Mouse (Mus musculus) intestine, embryonic 15.5 days (tissue): ENCODE data around the gene Zdhhc16. TPM values are rescaled to one million over a fixed set of nuclear protein-coding genes. Genes with fewer than 3 reads are reported as not detected.
A peak's percentile ranks its signal among the peaks of the same experiment; 100 is the strongest.

Experiments used
- ATAC-seq: fragments of 200-750 bp; cut with Nextera tagmentation; 2 replicates; pipeline ENCODE4 v1.8.0; 2017; ENCODE audit warnings: moderate TSS enrichment, moderate library complexity
- H3K27ac ChIP-seq: fragments of 300-500 bp; sonication (generic); 2 replicates; pipeline ENCODE4 v1.5.1; 2015; ENCODE audit warnings: mild to moderate bottlenecking, inconsistent platforms
- H3K27me3 ChIP-seq: fragments of 300-500 bp; sonication (generic); replicated peaks from 2 replicates; pipeline ENCODE4 v1.6.1; 2015; ENCODE audit warnings: inconsistent platforms
- H3K36me3 ChIP-seq: fragments of 300-500 bp; sonication (generic); 2 replicates; pipeline ENCODE4 v1.6.1; 2015; ENCODE audit warnings: inconsistent platforms
- H3K4me1 ChIP-seq: fragments of 300-500 bp; sonication (generic); replicated peaks from 2 replicates; pipeline ENCODE4 v1.6.1; 2015; ENCODE audit warnings: inconsistent platforms
- H3K4me2 ChIP-seq: fragments of 300-500 bp; sonication (generic); replicated peaks from 2 replicates; pipeline ENCODE4 v1.6.1; 2015; ENCODE audit warnings: mild to moderate bottlenecking, inconsistent platforms
- H3K4me3 ChIP-seq: fragments of 300-500 bp; sonication (generic); replicated peaks from 2 replicates; pipeline ENCODE4 v1.5.1; 2015; ENCODE audit warnings: inconsistent platforms
- H3K9ac ChIP-seq: fragments of 300-500 bp; sonication (generic); 2 replicates; pipeline ENCODE4 v1.6.1; 2015; ENCODE audit warnings: inconsistent platforms
- H3K9me3 ChIP-seq: fragments of 300-500 bp; sonication (generic); 2 replicates; pipeline ENCODE4 v1.6.1; 2016; ENCODE audit warnings: inconsistent platforms
- WGBS: fragments of 180-500 bp; shearing (Covaris S2); methylation state at CpG from one replicate; pipeline ENCODE4 v1.1.7; 2015; 5-methylcytosine and 5-hydroxymethylcytosine counted together
- polyA plus RNA-seq: library from polyadenylated mRNA; unstranded; fragments of >200 nt; fragmentation: Nextera tagmentation; extraction: Ambion mirVana; gene quantifications from 2 replicates; pipeline ENCODE4 v1.2.1, GENCODE M21; 2015

Zdhhc16 gene
- polyA plus RNA-seq = 67.1 and 71.9 TPM in 2 replicates

DNA sequence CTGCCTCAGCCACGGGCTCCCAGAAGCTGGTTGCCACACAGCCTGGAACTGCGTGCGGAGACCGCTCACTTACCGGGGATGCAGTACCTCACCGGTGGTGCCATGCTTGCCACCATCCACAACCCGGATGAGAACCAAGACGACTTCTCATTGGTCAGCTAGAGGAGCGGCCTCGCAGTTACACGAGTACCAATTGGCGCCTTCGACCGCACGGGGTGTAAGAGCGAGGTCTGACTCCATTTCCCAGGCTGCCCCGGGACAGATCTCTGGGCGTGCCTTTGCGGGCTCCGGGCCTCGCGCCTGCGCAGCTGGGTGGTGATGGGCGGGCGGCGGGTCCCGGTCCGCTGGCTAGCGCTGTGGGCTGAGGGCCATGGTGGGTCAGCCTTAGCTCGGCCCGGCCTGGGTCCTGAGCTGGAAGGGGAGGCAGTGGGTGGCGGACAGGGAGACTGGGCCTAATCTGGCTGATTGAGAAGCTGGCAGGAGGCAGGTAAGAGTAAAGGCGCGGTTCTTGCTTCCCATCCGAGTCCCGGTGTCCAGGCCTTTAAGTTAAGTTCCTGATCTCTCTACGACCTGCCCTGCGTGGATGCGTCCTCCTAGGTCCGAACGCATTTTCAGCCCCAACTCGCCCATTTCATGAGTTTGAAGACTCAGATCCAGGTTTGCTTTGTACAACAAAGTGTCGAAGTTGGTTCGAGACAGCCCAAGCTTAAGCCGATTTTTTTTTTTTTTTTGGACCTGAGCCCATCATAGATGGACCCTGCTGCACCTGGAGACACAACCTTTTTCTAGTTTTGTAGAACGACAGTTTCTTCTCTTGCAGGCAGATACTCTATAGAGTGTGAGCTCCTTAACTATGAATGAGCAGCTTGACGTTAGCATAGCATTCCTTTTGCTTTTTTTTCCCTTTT, at the start of gene Zdhhc16, which contains the start of gene Exosc1:
TSS of gene Zdhhc16 (plus strand) at position 302 of the 908 bp plus-strand sequence.
TSS of gene Exosc1 (minus strand) at position 245 of the 908 bp plus-strand sequence.
- H3K27me3 ChIP-seq = no peaks in the 10 kb centered on the region
- H3K4me2 ChIP-seq = peak within 1 kb of the TSS; percentile 82
- 0 out of 2 replicates have a peak within 1 kb of the TSS, but pooled peaks have one; percentile 44 for H3K27ac ChIP-seq
- H3K9me3 ChIP-seq = no peaks in the 10 kb centered on the region
- peak within 1 kb of the TSS; percentile 84 for H3K9ac ChIP-seq
- peak; percentile 100 for ATAC-seq
- peak within 1 kb of the TSS; percentile 77 for H3K4me3 ChIP-seq
- WGBS = under 1% methylated on average over 47 of the region's 47 CpGs
- H3K36me3 ChIP-seq = peaks cover 14% of the 10 kb centered on the region; the same call in 1 of the 2 replicates
- peaks cover 11% of the 10 kb centered on the region for H3K4me1 ChIP-seq

DNA sequence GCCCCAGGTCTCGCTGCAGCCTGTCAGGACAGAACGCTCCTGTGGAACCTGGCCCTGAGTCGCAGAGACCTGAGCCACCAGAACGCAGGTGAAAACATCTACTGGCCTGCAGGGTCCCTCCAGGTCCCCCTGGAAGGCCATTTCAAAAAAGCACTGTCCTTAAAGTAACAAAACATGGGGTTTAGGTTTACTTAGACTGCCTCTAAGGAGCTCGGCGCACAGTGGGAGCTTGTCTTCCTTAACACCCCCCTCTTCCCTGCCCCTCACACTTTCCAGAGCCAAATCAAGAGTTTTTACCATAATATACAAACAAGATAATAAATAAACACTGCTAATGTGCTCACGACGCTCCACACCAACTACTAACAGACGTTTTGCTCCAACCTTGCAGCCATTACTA, 49.4 kb upstream of the Zdhhc16 start:
- WGBS = 89% methylated on average over 9 of the region's 9 CpGs
- Histone ChIP-seq H3K27me3 (no peaks in the 10 kb centered on the region), H3K9ac (no peak overlapping the region), H3K27ac (no peak overlapping the region), H3K4me2 (no peak overlapping the region), H3K36me3 (peaks cover 33% of the 10 kb centered on the region), H3K4me3 (no peak overlapping the region), H3K4me1 (no peaks in the 10 kb centered on the region), H3K9me3 (no peaks in the 10 kb centered on the region)
- no peak for ATAC-seq

GRCm38 (mm10) chr19:41888191-41888590, 45.1 kb upstream of the Zdhhc16 start:
- H3K9me3 ChIP-seq = no peaks in the 10 kb centered on the region
- no peak overlapping the region for H3K9ac ChIP-seq
- H3K4me2 ChIP-seq = no peak overlapping the region
- no peak overlapping the region for H3K27ac ChIP-seq
- H3K4me3 ChIP-seq = no peak overlapping the region
- no peaks in the 10 kb centered on the region for H3K4me1 ChIP-seq
- ATAC-seq = peak; percentile 65
- no peaks in the 10 kb centered on the region for H3K27me3 ChIP-seq
- H3K36me3 ChIP-seq = peaks cover 21% of the 10 kb centered on the region

GRCm38 (mm10) chr19:41894959-41895358, 38.3 kb upstream of the Zdhhc16 start:
- no peak for ATAC-seq
- Histone ChIP-seq H3K4me2 (peak overlapping the region; percentile 85), H3K27ac (no peak overlapping the region), H3K9ac (peak overlapping the region; percentile 49; the same call in 1 of the 2 replicates), H3K27me3 (no peaks in the 10 kb centered on the region), H3K9me3 (no peaks in the 10 kb centered on the region), H3K36me3 (no peaks in the 10 kb centered on the region), H3K4me1 (peaks cover 6% of the 10 kb centered on the region), H3K4me3 (peak overlapping the region; percentile 81)
- WGBS = 34% methylated on average over 7 of the region's 7 CpGs

GRCm38 (mm10) chr19:41895460-41896318, 37.6 kb upstream of the Zdhhc16 start, which contains the start of gene Rrp12:
TSS of gene Rrp12 (minus strand) at chr19:41896173.
- H3K27me3 ChIP-seq = no peaks in the 10 kb centered on the region
- peak within 1 kb of the TSS; percentile 85 for H3K4me2 ChIP-seq
- H3K4me1 ChIP-seq = peaks cover 6% of the 10 kb centered on the region
- WGBS = 1% methylated on average over 46 of the region's 46 CpGs
- no peaks in the 10 kb centered on the region for H3K9me3 ChIP-seq
- no peaks in the 10 kb centered on the region for H3K36me3 ChIP-seq
- peak; percentile 95 for ATAC-seq
- peak within 1 kb of the TSS; percentile 81 for H3K4me3 ChIP-seq
- peak within 1 kb of the TSS; percentile 49 for H3K9ac ChIP-seq
- peak within 1 kb of the TSS; percentile 13; the same call in 1 of the 2 replicates for H3K27ac ChIP-seq

DNA sequence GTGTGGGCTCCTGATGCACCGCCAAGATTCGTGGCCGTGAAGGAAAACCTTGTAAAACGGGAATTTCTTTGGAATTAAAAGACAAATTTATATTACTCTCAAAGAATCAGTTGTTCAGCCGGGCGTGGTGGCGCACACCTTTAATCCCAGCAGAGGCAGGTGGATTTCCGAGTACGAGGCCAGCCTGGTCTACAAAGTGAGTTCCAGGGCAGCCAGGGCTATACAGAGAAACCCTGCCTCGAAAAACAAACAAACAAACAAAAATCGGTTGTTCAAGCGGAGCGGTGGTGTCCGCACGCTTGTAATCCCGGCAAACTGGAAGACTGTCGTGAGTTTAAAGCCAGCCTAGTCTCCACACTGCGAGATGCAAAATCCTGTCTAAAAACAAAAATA, 37.0 kb upstream of the Zdhhc16 start:
- Histone ChIP-seq H3K27me3 (no peaks in the 10 kb centered on the region), H3K9me3 (no peaks in the 10 kb centered on the region), H3K4me1 (peaks cover 6% of the 10 kb centered on the region), H3K36me3 (no peaks in the 10 kb centered on the region), H3K4me3 (peak overlapping the region; percentile 81), H3K27ac (no peak overlapping the region), H3K4me2 (peak overlapping the region; percentile 85), H3K9ac (peak overlapping the region; percentile 49)
- 15% methylated on average over 18 of the region's 18 CpGs for WGBS
- peak; percentile 34 for ATAC-seq

DNA sequence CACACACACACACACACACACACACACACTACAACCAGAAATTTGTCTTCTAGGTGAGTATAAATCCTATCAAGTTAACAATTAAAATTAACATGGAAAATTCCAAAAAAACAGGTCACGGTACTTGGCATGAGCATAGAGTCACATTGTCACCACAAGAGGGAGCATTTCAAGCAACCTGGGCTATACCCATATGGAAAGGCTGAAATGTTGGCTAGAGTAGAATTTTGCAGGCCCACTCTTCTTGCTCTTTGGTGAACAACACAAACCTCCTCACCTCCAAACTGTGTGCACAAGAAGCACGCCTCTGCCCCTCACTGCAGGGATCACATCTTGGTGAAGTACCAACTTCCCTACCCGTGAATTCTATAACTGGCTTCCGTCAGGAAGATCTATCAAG, 34.4 kb upstream of the Zdhhc16 start:
- Histone ChIP-seq H3K36me3 (no peaks in the 10 kb centered on the region), H3K4me2 (no peak overlapping the region), H3K27ac (no peak overlapping the region), H3K9me3 (no peaks in the 10 kb centered on the region), H3K4me3 (no peak overlapping the region), H3K4me1 (peaks cover 6% of the 10 kb centered on the region), H3K27me3 (no peaks in the 10 kb centered on the region), H3K9ac (no peak overlapping the region)
- 56% methylated on average over 4 of the region's 4 CpGs for WGBS
- ATAC-seq = no peak

DNA sequence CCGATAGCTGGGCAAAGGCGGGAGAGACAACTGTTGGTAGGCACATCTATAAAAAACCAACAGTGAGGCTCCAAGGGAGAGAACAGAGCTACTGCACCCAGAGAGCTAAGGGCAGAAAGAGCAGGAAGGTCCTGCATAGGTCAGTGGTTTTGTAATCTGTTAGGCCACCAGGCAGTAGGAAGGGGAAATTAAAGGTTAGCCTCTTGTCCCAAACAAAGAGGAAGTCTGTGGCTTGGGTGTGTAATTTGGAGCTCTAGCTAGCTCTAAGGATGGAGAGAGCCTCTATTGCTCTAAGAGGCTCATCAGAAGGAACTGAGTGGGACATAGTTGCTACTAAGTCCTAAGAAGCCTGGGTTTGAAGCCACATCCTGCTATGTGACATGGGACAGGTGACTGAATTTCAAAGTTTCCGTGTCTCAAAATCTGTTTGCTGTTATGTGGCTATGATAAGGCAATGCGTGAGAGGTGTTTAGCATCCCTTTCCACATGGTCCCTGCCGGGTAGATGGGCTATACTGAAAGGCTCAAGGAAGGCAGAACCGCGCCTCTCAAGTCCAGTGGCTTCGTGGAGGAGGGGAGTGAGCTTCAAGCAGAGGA, 32.7 kb upstream of the Zdhhc16 start:
- 87% methylated on average over 8 of the region's 8 CpGs for WGBS
- H3K27ac ChIP-seq = no peak overlapping the region
- H3K36me3 ChIP-seq = no peaks in the 10 kb centered on the region
- no peaks in the 10 kb centered on the region for H3K9me3 ChIP-seq
- no peak overlapping the region for H3K9ac ChIP-seq
- ATAC-seq = no peak
- H3K4me3 ChIP-seq = no peak overlapping the region
- no peak overlapping the region for H3K4me2 ChIP-seq
- H3K27me3 ChIP-seq = no peaks in the 10 kb centered on the region
- no peaks in the 10 kb centered on the region for H3K4me1 ChIP-seq

- 0 out of 2 replicates have a peak, but pooled peaks cover 2% of the 10 kb centered on the region for H3K4me1 ChIP-seq
- 37% methylated on average over 2 of the region's 2 CpGs for WGBS
- no peaks in the 10 kb centered on the region for H3K9me3 ChIP-seq
- no peak overlapping the region for H3K9ac ChIP-seq
- ATAC-seq = no peak
- no peaks in the 10 kb centered on the region for H3K36me3 ChIP-seq
- no peak overlapping the region for H3K4me2 ChIP-seq
- no peak overlapping the region for H3K27ac ChIP-seq
- H3K27me3 ChIP-seq = no peaks in the 10 kb centered on the region
- no peak overlapping the region for H3K4me3 ChIP-seq
Observed at GRCm38 (mm10) chr19:41901696-41902095, 31.6 kb upstream of the Zdhhc16 start.

DNA sequence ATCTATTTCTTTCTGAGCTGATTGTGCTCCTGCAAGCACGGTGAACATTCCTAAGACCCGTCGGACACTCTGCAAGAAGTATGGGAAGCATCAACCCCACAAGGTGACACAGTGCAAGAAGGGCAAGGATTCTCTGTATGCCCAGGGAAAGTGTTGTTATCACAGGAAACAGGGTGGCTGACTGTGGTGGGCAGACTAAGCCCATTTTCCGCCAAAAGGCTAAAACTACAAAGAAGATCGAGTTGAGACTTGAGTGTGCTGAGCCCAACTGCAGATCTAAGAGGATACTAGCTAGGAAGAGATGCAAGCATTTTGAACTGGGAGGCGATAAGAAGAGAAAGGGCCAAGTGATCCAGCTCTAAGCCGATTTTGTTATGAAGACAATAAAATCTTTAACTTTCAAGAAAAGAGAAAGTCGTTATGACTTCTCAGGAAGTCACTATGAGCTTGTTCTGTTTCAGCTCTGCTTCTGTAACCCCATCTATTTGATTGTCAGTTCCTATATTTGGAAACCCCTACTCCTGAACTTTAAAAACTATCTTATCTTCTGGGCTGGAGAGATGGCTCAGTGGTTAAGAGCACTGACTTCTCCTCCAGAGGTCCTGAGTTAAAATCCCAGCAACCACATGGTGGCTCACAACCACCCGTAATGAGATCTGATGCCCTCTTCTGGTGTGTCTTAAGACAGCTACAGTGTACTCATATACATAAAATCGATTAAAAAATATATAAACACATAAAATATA, 30.3 kb upstream of the Zdhhc16 start:
- Histone ChIP-seq H3K9me3 (no peaks in the 10 kb centered on the region), H3K27me3 (no peaks in the 10 kb centered on the region), H3K4me3 (no peak overlapping the region), H3K4me2 (no peak overlapping the region), H3K9ac (no peak overlapping the region), H3K27ac (no peak overlapping the region), H3K4me1 (peaks cover 13% of the 10 kb centered on the region), H3K36me3 (no peaks in the 10 kb centered on the region)
- 85% methylated on average over 10 of the region's 10 CpGs for WGBS
- ATAC-seq = no peak

DNA sequence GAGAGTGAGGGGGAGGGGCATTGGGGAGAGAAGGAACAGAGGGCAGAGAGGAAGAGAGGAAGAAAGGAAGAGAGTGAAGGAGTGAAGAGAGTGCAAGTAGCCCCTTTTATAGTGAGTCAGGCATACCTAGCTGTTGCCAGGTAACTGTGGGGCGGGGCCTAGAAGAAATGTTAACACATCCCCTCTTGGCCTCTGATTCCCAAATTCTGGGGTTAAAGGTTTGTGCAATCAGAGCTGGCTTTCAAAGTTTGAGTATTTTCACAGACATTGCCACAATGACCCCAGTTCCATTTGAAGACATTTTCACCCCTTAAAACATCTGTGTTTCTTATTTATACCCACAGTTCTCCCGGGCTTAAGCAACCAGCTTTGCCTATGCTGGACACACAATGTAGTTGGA, 28.0 kb upstream of the Zdhhc16 start:
- Histone ChIP-seq H3K4me1 (peaks cover 13% of the 10 kb centered on the region), H3K27me3 (no peaks in the 10 kb centered on the region), H3K9me3 (no peaks in the 10 kb centered on the region), H3K9ac (no peak overlapping the region), H3K27ac (no peak overlapping the region), H3K36me3 (no peaks in the 10 kb centered on the region), H3K4me3 (no peak overlapping the region), H3K4me2 (no peak overlapping the region)
- WGBS = 91% methylated on average over 2 of the region's 2 CpGs
- no peak for ATAC-seq
